Mouse (Mus musculus) splenic B cell, adult 2 months (primary cell): ENCODE data around the gene Fkbp4.
"Not testable (repeated sequence)": the region's sequence is repeated elsewhere in the genome, so short reads cannot be mapped to it uniquely, and the experiment has no call there.

Experiments
- DNase-seq: peaks from one replicate; pipeline ENCODE4 v3.0.0-alpha.2; 2011; ENCODE audit warnings: low read depth, low spot score
- H3K27me3 ChIP-seq: 2 replicates; pipeline ENCODE4 v1.6.1; 2012; ENCODE audit warnings: mild to moderate bottlenecking, low read length, moderate library complexity, mixed read lengths; ENCODE audit not compliant: control insufficient read depth, poor library complexity, insufficient read depth, severe bottlenecking
- H3K36me3 ChIP-seq: 2 replicates; pipeline ENCODE4 v1.6.1; 2012; ENCODE audit warnings: mild to moderate bottlenecking, low read length, moderate library complexity, mixed read lengths; ENCODE audit not compliant: control insufficient read depth, poor library complexity, insufficient read depth, severe bottlenecking

Gene Fkbp4

GRCm38 (mm10) chr6:128390683-128391082 is 47.8 kb downstream of the Fkbp4 start:
- DNase-seq = no peak
- Histone ChIP-seq H3K27me3 (no peaks in the 10 kb centered on the region), H3K36me3 (no peaks in the 10 kb centered on the region)

GRCm38 (mm10) chr6:128389185-128389584 is 49.3 kb downstream of the Fkbp4 start:
- DNase-seq = no peak
- H3K36me3 ChIP-seq = no peaks in the 10 kb centered on the region
- H3K27me3 ChIP-seq = no peaks in the 10 kb centered on the region

- H3K27me3 ChIP-seq = no peaks in the 10 kb centered on the region
- no peaks in the 10 kb centered on the region for H3K36me3 ChIP-seq
- DNase-seq = no peak
Measured at GRCm38 (mm10) chr6:128385026-128385425, 53.5 kb downstream of the Fkbp4 start.

GRCm38 (mm10) chr6:128383752-128384151 is 54.7 kb downstream of the Fkbp4 start:
- Histone ChIP-seq H3K27me3 (no peaks in the 10 kb centered on the region), H3K36me3 (no peaks in the 10 kb centered on the region)
- DNase-seq = peak; percentile 79

GRCm38 (mm10) chr6:128381254-128381653 is 57.2 kb downstream of the Fkbp4 start:
- no peaks in the 10 kb centered on the region for H3K27me3 ChIP-seq
- H3K36me3 ChIP-seq = no peaks in the 10 kb centered on the region
- peak; percentile 51 for DNase-seq

GRCm38 (mm10) chr6:128380594-128381167 is 57.8 kb downstream of the Fkbp4 start:
- DNase-seq, H3K36me3 ChIP-seq, H3K27me3 ChIP-seq: not testable (repeated sequence)
